Comparison of ENCODE assay signal across 20 mouse cellular contexts in genomic region chr2:84731206-84731605, GRCm38 (mm10). TPM values are rescaled to one million over a fixed set of nuclear protein-coding genes. Genes with fewer than 3 reads are reported as not detected.
A peak's percentile ranks its signal among the peaks of the same experiment; 100 is the strongest.
DNase-seq lines count a peak whose midpoint lies in the region; ATAC-seq and TF ChIP-seq lines count a peak whose summit lies in the region.
"Had no signal": no experiment of that assay in that cellular context is flagged by ENCODE, and none has a peak within 500 bp of the region (broad histone marks: within the 10 kb centered on the region; RNA-seq: fewer than 3 reads in every experiment).

No protein-coding gene starts in this region.

- peak; percentile 31 for DNase-seq in cerebellum, adult 9-10 months
- no peak for DNase-seq in cerebellum, postnatal 4 days (ENCODE audit: low spot score in 2 of 2)
- peak; percentile 47 to 64 for DNase-seq in kidney, postnatal 25 days
- DNase-seq in kidney, postnatal 4 days, result no peak
- no peak for DNase-seq in liver, embryonic 13.5 days
- DNase-seq in liver, postnatal 0 days, result no peak
- DNase-seq in adrenal gland, postnatal 14 days, result no peak
- DNase-seq: adrenal gland, adult 8-10 months; B cell, adult 2 months; cerebellum, adult 11 months; cerebellum, adult 8-10 months; cerebellum, postnatal 25 days; gastrocnemius, postnatal 36 days; heart, postnatal 36 days had no signal

- H3K9me3 ChIP-seq in liver, embryonic 13.5 days (replicated peaks), result no peaks in the 10 kb centered on the region
- no peaks in the 10 kb centered on the region for H3K9me3 ChIP-seq in liver, postnatal 0 days (ENCODE audit: low read length)
- H3K9me3 ChIP-seq: embryonic facial prominence, embryonic 13.5 days; forebrain, embryonic 15.5 days; G1E; heart, embryonic 13.5 days; hindbrain, embryonic 15.5 days had no signal

- peak overlapping the region; percentile 27; the same call in 1 of the 2 replicates for H3K9ac ChIP-seq in liver, embryonic 13.5 days
- H3K9ac ChIP-seq in liver, postnatal 0 days (replicated peaks), result no peak overlapping the region
- H3K9ac ChIP-seq: embryonic facial prominence, embryonic 13.5 days; forebrain, embryonic 15.5 days; heart, embryonic 13.5 days; hindbrain, embryonic 15.5 days had no signal

- peaks cover 7% of the 10 kb centered on the region for H3K36me3 ChIP-seq in liver, embryonic 13.5 days
- no peaks in the 10 kb centered on the region for H3K36me3 ChIP-seq in liver, postnatal 0 days (replicated peaks; ENCODE audit: insufficient read depth, low read length)
- H3K36me3 ChIP-seq: embryonic facial prominence, embryonic 13.5 days; forebrain, embryonic 15.5 days; G1E; heart, embryonic 13.5 days; hindbrain, embryonic 15.5 days had no signal

- no peak for TF ChIP-seq EP300 in liver, postnatal 0 days (IDR thresholded peaks at IDR 0.05; ENCODE audit: low read depth)

- H3K4me1 ChIP-seq in liver, embryonic 13.5 days (replicated peaks), result peaks cover 88% of the 10 kb centered on the region
- H3K4me1 ChIP-seq in liver, postnatal 0 days (ENCODE audit: insufficient read depth), result peaks cover 51% of the 10 kb centered on the region

- no peak overlapping the region for H3K4me3 ChIP-seq in liver, embryonic 13.5 days (replicated peaks)
- H3K4me3 ChIP-seq in liver, postnatal 0 days (ENCODE audit: low read depth, low read length), result no peak overlapping the region
- H3K4me3 ChIP-seq: embryonic facial prominence, embryonic 13.5 days; forebrain, embryonic 15.5 days; heart, embryonic 13.5 days; hindbrain, embryonic 15.5 days had no signal

- whole genome bisulfite sequencing in liver, embryonic 13.5 days (ENCODE audit: insufficient replicate concordance), result 75% methylated on average over 3 of the region's 3 CpGs
- WGBS in liver, postnatal 0 days (ENCODE audit: insufficient replicate concordance), result 67% methylated on average over 3 of the region's 3 CpGs

- peak overlapping the region; percentile 100 for H3K27ac ChIP-seq in liver, embryonic 13.5 days
- peak overlapping the region; percentile 50; the same call in 1 of the 2 replicates for H3K27ac ChIP-seq in liver, postnatal 0 days (ENCODE audit: low read depth)
- H3K27ac ChIP-seq: embryonic facial prominence, embryonic 13.5 days; forebrain, embryonic 15.5 days; heart, embryonic 13.5 days; hindbrain, embryonic 15.5 days had no signal

- ATAC-seq in liver, embryonic 13.5 days (ENCODE audit: low read depth), result no peak
- ATAC-seq in liver, postnatal 0 days, result no peak
- ATAC-seq: CD4-positive, CD25-positive, alpha-beta regulatory T cell, adult 4 months; forebrain, embryonic 15.5 days had no signal

- H3K4me2 ChIP-seq in liver, embryonic 13.5 days, result no peak overlapping the region
- H3K4me2 ChIP-seq in liver, postnatal 0 days (ENCODE audit: low read depth, low read length), result no peak overlapping the region
- H3K4me2 ChIP-seq: embryonic facial prominence, embryonic 13.5 days; forebrain, embryonic 15.5 days; heart, embryonic 13.5 days; hindbrain, embryonic 15.5 days had no signal

- no peak for TF ChIP-seq CTCF in liver, postnatal 0 days (IDR thresholded peaks at IDR 0.05; ENCODE audit: low read depth)

- no peaks in the 10 kb centered on the region; the same call in 1 of the 2 replicates for H3K27me3 ChIP-seq in liver, embryonic 13.5 days
- H3K27me3 ChIP-seq in liver, postnatal 0 days (ENCODE audit: insufficient read depth, low read length), result 0 out of 2 replicates have a peak, but pooled peaks cover 3% of the 10 kb centered on the region
- H3K27me3 ChIP-seq: embryonic facial prominence, embryonic 13.5 days; forebrain, embryonic 15.5 days; hindbrain, embryonic 15.5 days had no signal

RNA-seq across cellular contexts. Expression of gene Ypel4, which starts 2.7 kb away (rescaled TPM):
- 57.8 and 64.2 TPM in 2 replicates for polyA plus RNA-seq in liver, embryonic 13.5 days (2015; fragmentation: Nextera tagmentation; extraction: Ambion mirVana)
- polyA plus RNA-seq in liver, postnatal 0 days (2015; fragmentation: Nextera tagmentation; extraction: Ambion mirVana), result 18.4 and 20.9 TPM in 2 replicates
- total RNA-seq in adrenal gland, postnatal 14 days (2021), result 6.5 and 8.6 TPM in 2 replicates

RNA-seq across cellular contexts. Expression of gene Clp1, which starts 4.1 kb away (rescaled TPM):
- 60.3 and 69.1 TPM in 2 replicates for polyA plus RNA-seq in liver, embryonic 13.5 days (2015; fragmentation: Nextera tagmentation; extraction: Ambion mirVana)
- 31.7 and 32.1 TPM in 2 replicates for polyA plus RNA-seq in liver, postnatal 0 days (2015; fragmentation: Nextera tagmentation; extraction: Ambion mirVana)
- 14.5 and 15.7 TPM in 2 replicates for total RNA-seq in adrenal gland, postnatal 14 days (2021)

RNA-seq across cellular contexts. Expression of gene Gm19426, which starts 12.2 kb away (rescaled TPM):
- 1.5 and 2.2 TPM in 2 replicates for polyA plus RNA-seq in liver, embryonic 13.5 days (2015; fragmentation: Nextera tagmentation; extraction: Ambion mirVana)
- 1.2 and 1.3 TPM in 2 replicates for polyA plus RNA-seq in liver, postnatal 0 days (2015; fragmentation: Nextera tagmentation; extraction: Ambion mirVana)
- 5.2 and 5.3 TPM in 2 replicates for total RNA-seq in adrenal gland, postnatal 14 days (2021)
- total RNA-seq: G1E had no signal
- polyA plus RNA-seq: CD4-positive, CD25-positive, alpha-beta regulatory T cell, adult 4 months; G1E had no signal

RNA-seq across cellular contexts. Expression of gene Zdhhc5, which starts 16.2 kb away (rescaled TPM):
- polyA plus RNA-seq in liver, embryonic 13.5 days (2015; fragmentation: Nextera tagmentation; extraction: Ambion mirVana), result 15.8 and 22.4 TPM in 2 replicates
- 11.3 and 13.4 TPM in 2 replicates for polyA plus RNA-seq in liver, postnatal 0 days (2015; fragmentation: Nextera tagmentation; extraction: Ambion mirVana)
- 52.8 and 58.1 TPM in 2 replicates for total RNA-seq in adrenal gland, postnatal 14 days (2021)

RNA-seq across cellular contexts. Expression of gene Serping1, which starts 44.0 kb away (rescaled TPM):
- polyA plus RNA-seq in liver, embryonic 13.5 days (2015; fragmentation: Nextera tagmentation; extraction: Ambion mirVana), result 34.0 and 39.6 TPM in 2 replicates
- polyA plus RNA-seq in liver, postnatal 0 days (2015; fragmentation: Nextera tagmentation; extraction: Ambion mirVana), result 344 and 356 TPM in 2 replicates
- 73.1 and 93.2 TPM in 2 replicates for total RNA-seq in adrenal gland, postnatal 14 days (2021)
- total RNA-seq: G1E had no signal
- polyA plus RNA-seq: CD4-positive, CD25-positive, alpha-beta regulatory T cell, adult 4 months; G1E had no signal

Comparison
In these comparisons a context has a peak if more than half of its experiments do, and no peak if none do; other contexts are left out.
1. DNase-seq: peak in cerebellum, adult 9-10 months (single experiment) and kidney, postnatal 25 days (2 of 2); none in cerebellum, postnatal 4 days (0 of 2), kidney, postnatal 4 days (0 of 2), liver, embryonic 13.5 days (single experiment), liver, postnatal 0 days (single experiment) and adrenal gland, postnatal 14 days (single experiment).